Comparison of ENCODE assay signal across 12 mouse cellular contexts in genomic region chr13:53464441-53465001, GRCm38 (mm10). TPM values are rescaled to one million over a fixed set of nuclear protein-coding genes. Genes with fewer than 3 reads are reported as not detected.
DNase-seq lines count a peak whose midpoint lies in the region; ATAC-seq and TF ChIP-seq lines count a peak whose summit lies in the region.
"Had no signal": no experiment of that assay in that cellular context is flagged by ENCODE, and none has a peak within 500 bp of the region (broad histone marks: within the 10 kb centered on the region; RNA-seq: fewer than 3 reads in every experiment).

No protein-coding gene starts in this region.

- under 1% methylated on average over 20 of the region's 21 CpGs for WGBS in heart, embryonic 10.5 days
- under 1% methylated on average over 21 of the region's 21 CpGs for WGBS in hindbrain, embryonic 15.5 days
- WGBS in neural tube, embryonic 11.5 days = 1% methylated on average over 21 of the region's 21 CpGs
- WGBS in intestine, postnatal 0 days = 23% methylated on average over 21 of the region's 21 CpGs

- H3K27ac ChIP-seq in heart, embryonic 10.5 days = peak overlapping the region; percentile 74; the same call in 1 of the 2 replicates
- H3K27ac ChIP-seq in hindbrain, embryonic 15.5 days (replicated peaks) = no peak overlapping the region
- peak overlapping the region; percentile 79 for H3K27ac ChIP-seq in neural tube, embryonic 11.5 days (ENCODE audit: low read depth, low read length)
- no peak overlapping the region for H3K27ac ChIP-seq in intestine, postnatal 0 days (ENCODE audit: low read depth, low read length)

- no peak for TF ChIP-seq CTCF in intestine, postnatal 0 days (IDR thresholded peaks at IDR 0.05; ENCODE audit: low read depth)

- peak overlapping the region; percentile 53 for H3K4me3 ChIP-seq in heart, embryonic 10.5 days
- no peak overlapping the region for H3K4me3 ChIP-seq in hindbrain, embryonic 15.5 days
- H3K4me3 ChIP-seq in neural tube, embryonic 11.5 days (ENCODE audit: low read depth, low read length) = no peak overlapping the region
- no peak overlapping the region for H3K4me3 ChIP-seq in intestine, postnatal 0 days (ENCODE audit: low read depth, low read length)

- peak overlapping the region; percentile 29 for H3K4me2 ChIP-seq in hindbrain, embryonic 15.5 days
- peak overlapping the region; percentile 39 for H3K4me2 ChIP-seq in neural tube, embryonic 11.5 days (ENCODE audit: low read depth)
- H3K4me2 ChIP-seq in intestine, postnatal 0 days (replicated peaks; ENCODE audit: low read depth) = no peak overlapping the region
- H3K4me2 ChIP-seq: lung, embryonic 14.5 days had no signal

- peaks cover 95% of the 10 kb centered on the region for H3K27me3 ChIP-seq in heart, embryonic 10.5 days (ENCODE audit: insufficient read depth, poor library complexity, severe bottlenecking)
- peaks cover 73% of the 10 kb centered on the region for H3K27me3 ChIP-seq in hindbrain, embryonic 15.5 days
- peaks cover 61% of the 10 kb centered on the region for H3K27me3 ChIP-seq in neural tube, embryonic 11.5 days (ENCODE audit: control insufficient read depth, insufficient read depth, low read length)
- peaks cover 84% of the 10 kb centered on the region for H3K27me3 ChIP-seq in intestine, postnatal 0 days (replicated peaks; ENCODE audit: control insufficient read depth, insufficient read depth, low read length)

- no peaks in the 10 kb centered on the region for H3K36me3 ChIP-seq in heart, embryonic 10.5 days
- no peaks in the 10 kb centered on the region for H3K36me3 ChIP-seq in hindbrain, embryonic 15.5 days
- no peaks in the 10 kb centered on the region for H3K36me3 ChIP-seq in neural tube, embryonic 11.5 days (ENCODE audit: control insufficient read depth, insufficient read depth, low read length)
- H3K36me3 ChIP-seq in intestine, postnatal 0 days (ENCODE audit: control insufficient read depth, insufficient read depth) = no peaks in the 10 kb centered on the region

- H3K9ac ChIP-seq in hindbrain, embryonic 15.5 days = no peak overlapping the region
- H3K9ac ChIP-seq in neural tube, embryonic 11.5 days (ENCODE audit: low read length) = peak overlapping the region; percentile 41; the same call in 1 of the 2 replicates
- H3K9ac ChIP-seq in intestine, postnatal 0 days (ENCODE audit: low read depth, low read length) = no peak overlapping the region
- H3K9ac ChIP-seq: lung, embryonic 14.5 days had no signal

- H3K9me3 ChIP-seq in heart, embryonic 10.5 days = no peaks in the 10 kb centered on the region
- no peaks in the 10 kb centered on the region for H3K9me3 ChIP-seq in hindbrain, embryonic 15.5 days
- H3K9me3 ChIP-seq in neural tube, embryonic 11.5 days (ENCODE audit: control insufficient read depth, low read length) = no peaks in the 10 kb centered on the region
- no peaks in the 10 kb centered on the region for H3K9me3 ChIP-seq in intestine, postnatal 0 days (ENCODE audit: control insufficient read depth)

- peaks cover 46% of the 10 kb centered on the region for H3K4me1 ChIP-seq in heart, embryonic 10.5 days
- peaks cover 31% of the 10 kb centered on the region for H3K4me1 ChIP-seq in hindbrain, embryonic 15.5 days (replicated peaks)
- peaks cover 30% of the 10 kb centered on the region for H3K4me1 ChIP-seq in neural tube, embryonic 11.5 days (ENCODE audit: control insufficient read depth, insufficient read depth, low read length)
- no peaks in the 10 kb centered on the region; the same call in 1 of the 2 replicates for H3K4me1 ChIP-seq in intestine, postnatal 0 days (replicated peaks; ENCODE audit: control insufficient read depth, insufficient read depth, low read length)

- DNase-seq in heart, embryonic 10.5 days (ENCODE audit: low spot score) = no peak
- no peak for DNase-seq in heart, adult 8-10 months (ENCODE audit: low spot score)
- peak; percentile 81 for DNase-seq in embryo, embryonic 11 days
- peak; percentile 84 for DNase-seq in neural tube, embryonic 11.5 days (ENCODE audit: low spot score)
- DNase-seq in spleen, adult 12 weeks (ENCODE audit: low spot score) = no peak
- no peak for DNase-seq in spleen, postnatal 4 days (ENCODE audit: low spot score in 2 of 2)
- DNase-seq: layer of hippocampus, adult 9-11 months; lung, embryonic 14.5 days had no signal

- ATAC-seq in hindbrain, embryonic 15.5 days (ENCODE audit: low FRiP score, low read depth) = no peak
- peak; percentile 72 for ATAC-seq in neural tube, embryonic 11.5 days (ENCODE audit: insufficient read depth, low FRiP score, low TSS enrichment)
- ATAC-seq in intestine, postnatal 0 days = no peak
- ATAC-seq: activated CD4-positive, CD25-positive, alpha-beta regulatory T cell, adult 4 months had no signal

RNA-seq across cellular contexts. Expression of gene Msx2, which starts 8.4 kb away (rescaled TPM):
- 15.3 and 27.4 TPM in 2 replicates for polyA plus RNA-seq in heart, embryonic 10.5 days (2016; fragmentation: Nextera tagmentation; extraction: Ambion mirVana)
- under 1 TPM; 0.24 to 0.62 (median 0.45) TPM for total RNA-seq in heart, adult 8-10 months (2022)
- polyA plus RNA-seq in hindbrain, embryonic 15.5 days (2015; fragmentation: Nextera tagmentation; extraction: Ambion mirVana) = 2.3 and 3.1 TPM in 2 replicates
- 20.2 and 21.0 TPM in 2 replicates for polyA plus RNA-seq in neural tube, embryonic 11.5 days (2014; fragmentation: Nextera tagmentation; extraction: Ambion mirVana)
- polyA plus RNA-seq in intestine, postnatal 0 days (2015; fragmentation: Nextera tagmentation; extraction: Ambion mirVana) = not detected in 2 replicates
- total RNA-seq: hematopoietic stem cell, adult 5-6 weeks had no signal
- polyA plus RNA-seq: activated CD4-positive, CD25-positive, alpha-beta regulatory T cell, adult 4 months had no signal

Comparison
In these comparisons a context has a peak if more than half of its experiments do, and no peak if none do; other contexts are left out.
1. DNase-seq: peak in embryo, embryonic 11 days (single experiment) and neural tube, embryonic 11.5 days (single experiment); none in heart, embryonic 10.5 days (single experiment), heart, adult 8-10 months (single experiment), spleen, adult 12 weeks (single experiment) and spleen, postnatal 4 days (0 of 2).
2. H3K27ac ChIP-seq: peak in heart, embryonic 10.5 days (single experiment) and neural tube, embryonic 11.5 days (single experiment); none in hindbrain, embryonic 15.5 days (single experiment) and intestine, postnatal 0 days (single experiment).